Mouse (Mus musculus) E14TG2a.4 (cell line): ENCODE measurements around the gene Usp40.

Experiments
- CTCF ChIP-seq: conservative IDR thresholded peaks from 2 replicates; pipeline ENCODE4 v1.5.1; 2014; ENCODE audit warnings: low read length
- NANOG ChIP-seq: IDR thresholded peaks from 2 replicates; pipeline ENCODE4 v1.6.1; 2014; ENCODE audit warnings: borderline replicate concordance, low read length, mixed read lengths
- POU5F1 ChIP-seq: IDR thresholded peaks from 2 replicates; pipeline ENCODE4 v1.6.1; 2014; ENCODE audit warnings: low read length, borderline replicate concordance

DNA sequence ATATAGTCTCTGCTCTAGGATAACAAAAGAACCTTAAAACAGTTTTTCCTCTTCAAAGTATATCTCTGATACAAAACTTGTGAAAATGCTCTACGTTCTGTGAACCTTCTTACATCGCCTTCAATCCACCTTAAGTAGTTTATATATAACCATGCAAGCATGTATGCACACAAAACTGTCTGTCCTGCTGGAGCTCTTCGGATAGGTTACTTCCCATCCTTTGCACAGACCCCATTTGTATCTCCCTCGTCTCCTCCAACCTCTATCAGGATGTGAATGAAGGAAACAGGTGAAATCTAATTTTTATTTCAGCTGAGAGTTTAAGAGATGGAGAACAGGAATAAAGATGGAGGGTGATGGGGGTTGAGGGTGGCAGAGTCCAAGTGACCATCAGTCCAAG, 384 bp upstream of the Usp40 start:
- TF ChIP-seq CTCF, result no peak
- TF ChIP-seq POU5F1, result no peak
- TF ChIP-seq NANOG, result no peak
